In genomic region chr12:83497959-83498358, GRCm38 (mm10) we compare ENCODE assay signal across 1 mouse cellular context.
TF ChIP-seq lines count a peak whose summit lies in the region.

No protein-coding gene starts in this region.

TF ChIP-seq in ES-E14, 5 proteins besides CTCF, POLR2A, EP300 and RAD21:
- TF ChIP-seq ZC3H11A (IDR thresholded peaks at IDR 0.05; ENCODE audit: borderline replicate concordance, low read depth, low read length) (peak; percentile 70; the same call in 1 of the 2 replicates), HCFC1 (IDR thresholded peaks at IDR 0.05; ENCODE audit: borderline replicate concordance, insufficient read depth, low read length) (no peak)
